Mouse (Mus musculus) kidney, postnatal 14 days (tissue): ENCODE data around the gene Lemd1.

ENCODE experiments used
- DNase-seq: peaks from one replicate; pipeline ENCODE4 v3.0.0; 2022; ENCODE audit warnings: mixed read lengths

Lemd1 gene

DNA sequence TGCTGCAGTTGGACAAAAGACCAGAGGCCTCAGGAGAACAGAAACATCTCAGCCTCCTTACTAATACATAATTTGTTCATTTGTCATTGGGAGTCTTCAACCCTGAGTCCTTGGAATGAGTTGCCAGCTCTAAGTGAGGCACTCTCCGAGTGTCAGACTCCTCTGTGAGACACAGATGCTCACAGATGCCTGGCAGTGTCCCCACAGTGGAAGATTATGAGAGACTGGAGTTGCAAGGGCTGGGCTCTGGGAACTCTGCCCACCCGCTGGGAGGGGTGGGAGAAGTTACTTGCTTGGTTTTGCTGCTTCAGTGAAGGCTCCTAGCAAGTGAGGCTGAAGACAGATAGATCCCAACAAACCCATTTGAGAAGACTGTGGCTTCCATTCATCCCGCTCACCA, 104.8 kb downstream of the Lemd1 start:
- no peak for DNase-seq

DNA sequence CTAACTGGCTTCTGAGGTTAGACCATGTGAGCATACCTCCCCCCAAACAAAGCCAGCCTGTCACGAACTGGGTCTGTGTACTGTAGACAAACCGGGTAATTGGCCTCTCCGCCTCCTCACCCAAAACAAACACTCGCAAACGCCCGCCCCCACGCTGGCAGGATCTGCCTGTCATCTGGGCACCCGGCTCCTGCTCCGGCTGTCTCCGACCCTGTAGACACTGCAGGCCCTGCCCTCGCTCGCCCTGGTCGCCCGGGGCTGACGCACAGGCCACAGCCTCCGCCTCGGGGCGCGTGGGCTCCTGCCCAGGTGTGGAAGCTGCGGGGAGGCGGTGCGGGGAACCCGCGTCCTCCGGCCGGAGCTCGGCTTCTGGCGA, 107.2 kb downstream of the Lemd1 start, which contains the start of gene Klhdc8a:
Klhdc8a (plus strand) TSS at position 202 of the 376 bp plus-strand sequence.
- DNase-seq, result peak; percentile 69

DNA sequence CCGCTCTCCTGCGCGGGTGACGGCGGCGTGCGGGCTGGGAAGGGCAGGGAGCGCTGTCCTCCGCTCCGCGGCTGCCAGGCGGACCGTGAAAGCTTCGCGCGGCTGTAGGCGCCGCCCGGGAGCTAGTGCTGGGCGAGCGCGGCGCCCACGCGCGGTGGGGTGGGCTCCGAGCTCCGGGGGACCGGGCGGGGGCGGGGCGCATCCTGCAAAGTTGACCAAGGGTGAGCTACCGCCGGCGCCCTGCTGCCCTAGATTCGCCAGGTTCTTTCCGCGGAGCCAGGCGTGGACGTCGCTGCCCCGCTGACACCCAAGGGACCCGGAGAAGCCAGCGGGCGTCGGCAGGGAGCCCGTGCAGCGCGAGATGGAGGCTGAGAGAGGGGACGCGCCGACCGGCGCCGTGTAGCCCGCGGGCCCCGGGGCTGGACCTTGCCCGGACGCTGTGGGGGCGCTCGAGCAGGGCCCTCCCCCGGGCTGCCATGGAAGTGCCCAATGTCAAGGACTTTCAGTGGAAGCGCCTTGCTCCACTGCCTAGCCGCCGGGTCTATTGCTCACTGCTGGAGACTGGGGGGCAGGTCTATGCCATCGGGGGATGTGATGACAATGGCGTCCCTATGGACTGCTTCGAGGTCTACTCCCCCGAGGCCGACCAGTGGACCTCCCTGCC, 107.7 kb downstream of the Lemd1 start:
- DNase-seq, result peak; percentile 67

DNA sequence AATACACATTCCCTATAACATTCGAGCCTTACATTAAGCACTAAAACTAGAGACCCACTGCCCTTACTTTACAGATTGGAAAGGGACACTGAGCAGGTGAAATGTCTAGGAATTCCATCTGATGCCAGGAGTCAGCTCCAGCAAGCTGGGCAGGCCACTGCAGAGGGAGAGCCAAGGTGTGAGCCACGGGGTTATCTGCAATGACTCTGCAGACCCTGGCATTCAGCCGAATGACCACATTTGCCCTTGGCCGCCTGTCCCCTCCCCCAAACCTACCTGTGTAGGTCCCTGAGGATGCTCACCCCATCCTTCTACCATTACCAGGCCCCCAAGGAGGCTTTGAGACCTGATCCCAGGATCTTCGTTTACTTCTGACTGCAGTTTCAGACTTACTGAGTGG, 108.5 kb downstream of the Lemd1 start:
- DNase-seq, result no peak

DNA sequence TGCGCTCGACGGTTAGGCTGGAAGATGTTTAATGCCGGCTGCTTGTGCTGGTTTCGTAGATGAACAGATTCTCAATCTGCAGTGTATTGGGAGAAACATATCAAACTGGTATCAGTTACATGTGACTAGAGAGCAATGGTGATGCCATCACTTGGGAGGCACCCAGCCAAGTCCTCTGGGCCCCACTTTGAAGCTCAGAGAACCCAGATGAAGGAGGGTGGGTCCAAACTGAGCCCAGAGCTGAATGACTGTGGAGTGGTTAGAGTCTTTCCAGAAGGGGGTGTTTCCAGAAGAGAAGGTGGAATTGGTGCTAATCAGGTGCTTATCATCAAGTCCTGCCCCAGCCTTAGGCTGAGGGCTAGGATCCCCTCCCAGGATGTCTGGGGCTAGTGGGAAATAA, 110.0 kb downstream of the Lemd1 start:
- DNase-seq, result no peak

DNA sequence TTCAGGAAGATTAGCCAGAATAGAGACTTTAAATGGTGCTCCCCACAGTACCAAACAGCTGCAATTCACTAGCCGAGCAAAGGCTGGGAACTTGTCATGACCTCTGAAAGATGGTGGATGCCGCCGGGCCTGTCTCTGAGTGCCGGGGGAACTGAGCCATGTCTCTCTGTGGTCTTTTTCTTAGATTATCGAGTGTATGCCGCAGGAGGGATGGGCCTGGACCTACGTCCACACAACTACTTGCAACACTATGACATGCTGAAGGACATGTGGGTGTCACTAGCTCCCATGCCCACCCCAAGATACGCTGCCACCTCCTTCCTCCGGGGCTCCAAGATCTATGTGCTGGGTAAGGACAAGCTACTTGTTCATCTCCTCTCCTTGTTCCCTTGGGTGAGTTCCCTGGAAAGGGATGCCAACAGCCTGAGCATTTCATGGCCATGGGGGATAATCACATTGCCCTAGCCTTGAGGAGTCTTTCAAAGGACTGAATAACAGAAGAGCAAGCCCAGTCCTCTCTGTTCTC, 111.2 kb downstream of the Lemd1 start:
- DNase-seq, result no peak

DNA sequence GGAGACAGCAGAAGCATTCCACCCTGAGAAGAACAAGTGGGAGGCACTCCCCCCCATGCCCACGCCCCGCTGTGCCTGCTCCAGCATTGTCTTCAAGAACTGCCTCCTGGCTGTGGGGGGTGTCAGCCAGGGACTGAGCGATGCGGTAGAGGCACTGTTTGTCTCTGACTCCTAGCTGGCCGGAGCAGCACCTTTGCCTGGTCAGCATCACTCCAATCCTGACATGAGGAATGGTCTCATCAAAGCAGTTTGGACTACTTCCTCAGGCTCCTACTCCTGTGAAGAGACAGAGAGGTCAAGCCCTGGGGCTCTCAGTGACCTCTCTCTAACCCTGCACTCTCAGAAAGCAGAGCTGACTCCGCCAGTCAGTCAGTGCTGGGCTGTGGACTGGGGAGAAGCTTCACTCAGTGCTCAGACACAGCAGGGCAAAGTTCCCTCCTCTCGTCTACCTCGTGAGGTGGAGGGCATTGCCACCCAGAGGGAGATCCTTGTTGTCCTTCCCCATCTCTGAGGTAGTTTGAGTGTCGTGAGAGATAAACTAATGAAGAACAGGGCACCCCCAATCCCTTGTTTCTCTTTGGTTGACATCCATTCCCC, 113.5 kb downstream of the Lemd1 start:
- no peak for DNase-seq

DNA sequence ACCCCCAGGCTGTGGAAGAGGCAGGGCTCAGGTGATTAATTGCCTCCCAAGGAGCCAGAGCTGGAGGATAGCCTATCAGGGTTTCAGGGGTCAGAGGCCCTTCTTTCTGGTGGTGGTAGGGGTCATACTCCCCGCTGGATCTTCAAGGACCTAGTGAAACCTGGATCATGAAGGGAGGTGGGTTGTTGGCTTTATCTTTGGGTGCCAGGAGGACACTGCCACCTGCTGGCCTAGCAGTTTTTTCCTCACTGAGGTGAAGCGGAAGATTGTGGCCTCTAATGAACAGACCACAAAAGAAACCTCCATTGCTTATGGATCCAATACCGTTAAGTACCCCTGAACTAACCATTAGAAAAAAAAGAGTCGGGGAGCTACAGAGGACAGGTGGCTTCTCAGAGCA, 114.9 kb downstream of the Lemd1 start:
- DNase-seq, result peak; percentile 75

DNA sequence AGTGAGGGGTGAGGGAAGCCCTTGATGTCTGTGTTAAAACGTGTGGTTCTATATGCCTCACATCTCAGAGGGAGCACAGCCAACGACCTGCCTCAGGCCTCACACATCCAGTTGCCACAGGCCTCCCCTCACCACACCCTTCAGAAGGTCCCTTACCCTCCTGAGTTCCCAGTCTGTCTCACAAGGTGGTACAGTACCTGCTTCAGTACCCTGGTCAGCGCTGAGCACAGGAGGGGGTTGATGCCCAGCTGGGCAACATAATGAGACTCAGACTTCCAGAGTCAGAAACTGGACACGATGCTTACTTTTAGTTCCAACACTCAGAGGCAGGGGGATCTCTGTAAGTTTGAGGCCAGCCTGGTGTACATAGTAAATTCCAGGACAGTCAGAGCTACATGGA, 115.6 kb downstream of the Lemd1 start:
- DNase-seq, result no peak

DNA sequence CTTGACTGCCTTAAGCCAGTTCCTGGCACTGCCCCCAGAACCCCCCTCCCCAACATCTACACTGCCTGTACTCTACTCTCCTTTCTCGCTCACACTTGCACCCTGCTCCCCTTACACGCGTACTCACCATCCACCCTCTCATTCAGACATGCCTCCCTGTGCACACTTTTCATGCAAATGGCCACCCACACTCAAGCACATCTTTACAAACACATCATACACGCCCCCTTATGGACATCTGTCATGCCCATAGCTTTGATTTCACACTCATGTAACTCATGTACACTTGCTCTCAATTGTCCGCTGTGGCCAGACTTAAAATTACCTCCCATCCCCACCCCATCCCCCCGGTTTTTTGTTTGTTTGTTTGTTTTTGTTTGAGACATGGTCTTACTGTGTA, 116.7 kb downstream of the Lemd1 start:
- DNase-seq, result no peak

DNA sequence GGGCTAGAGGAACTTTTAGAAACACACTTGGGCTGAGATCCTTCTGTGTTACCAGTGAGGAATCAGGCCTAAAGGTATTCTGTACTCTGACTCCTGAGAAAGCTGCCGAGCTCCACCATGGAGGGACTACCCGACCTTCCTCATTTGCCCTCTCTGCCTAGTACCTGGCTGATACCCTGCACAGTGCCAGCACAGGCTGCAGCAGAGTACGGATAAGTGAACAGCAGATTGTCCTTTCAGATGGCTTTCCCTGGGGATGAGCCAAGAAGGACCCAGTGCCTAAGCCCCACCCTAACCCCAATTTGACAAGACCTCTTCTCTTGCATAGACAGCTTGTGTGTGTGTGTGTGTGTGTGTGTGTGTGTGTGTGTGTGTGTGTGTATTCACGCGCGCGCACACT, 117.4 kb downstream of the Lemd1 start:
- DNase-seq, result no peak
